Comparison of ENCODE assay signal across 16 mouse cellular contexts in the genomic region with DNA sequence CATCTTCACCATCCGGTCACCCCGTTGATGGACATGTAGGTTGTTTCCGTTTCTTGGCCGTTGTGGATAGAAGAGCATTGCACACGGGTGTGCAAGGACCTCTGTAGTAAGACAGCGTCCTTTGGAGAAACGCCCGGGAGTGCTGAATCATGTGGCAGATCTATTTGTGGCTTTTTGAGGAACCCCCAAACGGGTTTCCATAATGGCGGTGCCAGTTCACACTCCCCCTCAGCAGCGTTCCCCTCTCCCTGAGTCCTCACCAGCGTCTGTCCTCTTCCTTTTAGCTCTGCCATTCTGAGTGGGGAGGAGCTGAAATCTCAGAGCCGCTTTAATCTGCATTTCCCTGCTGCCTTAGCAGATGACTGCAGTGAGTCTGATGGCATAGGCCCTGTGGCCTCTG.
DNase-seq lines count a peak whose midpoint lies in the region; ATAC-seq and TF ChIP-seq lines count a peak whose summit lies in the region.
"Had no signal": no experiment of that assay in that cellular context is flagged by ENCODE, and none has a peak within 500 bp of the region (broad histone marks: within the 10 kb centered on the region; RNA-seq: fewer than 3 reads in every experiment).

No protein-coding gene starts in this region.

- H3K4me3 ChIP-seq in gastrocnemius, adult 2 months: no peak overlapping the region
- H3K4me3 ChIP-seq in left cerebral cortex, adult 2 months: no peak overlapping the region
- no peak overlapping the region for H3K4me3 ChIP-seq in kidney, embryonic 15.5 days (replicated peaks)
- H3K4me3 ChIP-seq: hindbrain, embryonic 10.5 days; limb, embryonic 15.5 days had no signal

- 0 out of 2 replicates have a peak, but pooled peaks cover 6% of the 10 kb centered on the region for H3K36me3 ChIP-seq in kidney, embryonic 15.5 days

- no peak overlapping the region for H3K9ac ChIP-seq in kidney, embryonic 15.5 days
- H3K9ac ChIP-seq: limb, embryonic 15.5 days had no signal

- no peak for TF ChIP-seq CTCF in gastrocnemius, adult 2 months (IDR thresholded peaks at IDR 0.05)
- TF ChIP-seq CTCF in left cerebral cortex, adult 2 months (IDR thresholded peaks at IDR 0.05): no peak

- intact Hi-C loops in gastrocnemius, adult 2 months (cut with DNase I): no loop called here
- intact Hi-C loops in left cerebral cortex, adult 2 months (cut with DNase I): loop anchor here (2.0 kb wide), 1 partner anchor 78 kb away; no protein-coding TSS in a partner anchor

- no peaks in the 10 kb centered on the region for H3K9me3 ChIP-seq in kidney, embryonic 15.5 days (replicated peaks)
- H3K9me3 ChIP-seq: hindbrain, embryonic 10.5 days; limb, embryonic 15.5 days had no signal

- DNase-seq in gastrocnemius, adult 2 months: no peak
- no peak for DNase-seq in gastrocnemius, postnatal 10 days
- peak; percentile 32 to 43 for DNase-seq in frontal cortex, postnatal 10 days (ENCODE audit: low spot score in 2 of 2)
- peak in 1 of 2 experiments; percentile 72 for DNase-seq in left cerebral cortex, adult 2 months (ENCODE audit: extremely low spot score in 1 of 2, low spot score in 2 of 2)
- peak; percentile 72 to 78 for DNase-seq in right cerebral cortex, adult 2 months (ENCODE audit: low spot score in 2 of 2)
- DNase-seq in urinary bladder, postnatal 25 days (ENCODE audit: low spot score): no peak
- DNase-seq: cerebellum, postnatal 36 days; kidney, postnatal 36 days; thymus, postnatal 25 days had no signal

- H3K27me3 ChIP-seq in kidney, embryonic 15.5 days: no peaks in the 10 kb centered on the region
- H3K27me3 ChIP-seq: limb, embryonic 15.5 days had no signal

- H3K4me2 ChIP-seq in kidney, embryonic 15.5 days: no peak overlapping the region
- H3K4me2 ChIP-seq: limb, embryonic 15.5 days; midbrain, embryonic 11.5 days had no signal

- peak overlapping the region; percentile 31; the same call in 1 of the 2 replicates for H3K27ac ChIP-seq in gastrocnemius, adult 2 months
- H3K27ac ChIP-seq in left cerebral cortex, adult 2 months: peak overlapping the region; percentile 7; the same call in 1 of the 2 replicates
- H3K27ac ChIP-seq in kidney, embryonic 15.5 days: no peak overlapping the region
- H3K27ac ChIP-seq: hindbrain, embryonic 10.5 days; limb, embryonic 15.5 days had no signal

- WGBS in kidney, embryonic 15.5 days: 93% methylated on average over 13 of the region's 13 CpGs

- no peak for ATAC-seq in inflammation-experienced regulatory T-cells, adult 6 months
- no peak for ATAC-seq in kidney, embryonic 15.5 days (replicated peaks; ENCODE audit: low FRiP score)
- ATAC-seq: forebrain, embryonic 16.5 days; intestine, postnatal 0 days had no signal

- H3K4me1 ChIP-seq in kidney, embryonic 15.5 days: no peaks in the 10 kb centered on the region
- H3K4me1 ChIP-seq: hindbrain, embryonic 10.5 days; limb, embryonic 15.5 days had no signal

Comparison
In these comparisons a context has a peak if more than half of its experiments do, and no peak if none do; other contexts are left out.
1. DNase-seq: peak in frontal cortex, postnatal 10 days (2 of 2) and right cerebral cortex, adult 2 months (2 of 2); none in gastrocnemius, adult 2 months (single experiment), gastrocnemius, postnatal 10 days (single experiment) and urinary bladder, postnatal 25 days (single experiment).